In the genomic region with DNA sequence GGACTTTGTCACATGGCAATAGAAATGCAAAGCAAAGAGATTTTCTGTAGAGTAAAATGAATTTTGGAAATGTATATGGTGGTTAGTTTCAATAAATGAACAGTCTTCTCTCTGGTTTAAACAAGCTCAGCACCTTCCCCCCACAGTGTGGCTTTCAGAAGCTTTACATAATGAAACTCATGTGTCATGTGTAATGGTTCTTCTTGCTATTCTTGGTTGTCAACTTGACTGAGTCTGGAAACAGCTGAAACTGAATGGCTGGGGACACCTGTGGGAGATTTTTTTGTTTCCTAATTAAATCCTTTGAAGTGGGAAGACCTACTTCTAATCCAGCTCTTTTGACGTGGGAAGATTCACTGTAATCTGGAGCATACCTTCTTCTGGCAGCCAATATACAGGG, we compare ENCODE assay signal across 22 mouse cellular contexts.
DNase-seq lines count a peak whose midpoint lies in the region; ATAC-seq and TF ChIP-seq lines count a peak whose summit lies in the region.
"Had no signal": no experiment of that assay in that cellular context is flagged by ENCODE, and none has a peak within 500 bp of the region (broad histone marks: within the 10 kb centered on the region; RNA-seq: fewer than 3 reads in every experiment).

No protein-coding gene starts in this region.

- no peaks in the 10 kb centered on the region for H3K79me2 ChIP-seq in CH12.LX (replicated peaks; ENCODE audit: control insufficient read depth, extremely low read depth, insufficient read depth, poor library complexity, severe bottlenecking)

- dilution Hi-C loops in CH12.LX (cut with MboI; ENCODE audit: extremely low pct_ligation_motif_present, extremely low pct_unique_long_range_greater_than_20kb, low sequenced_read_pairs), result no loop called here

- WGBS in lung, adult 2 months, result 54% methylated on average over 1 of the region's 1 CpGs
- WGBS in kidney, embryonic 14.5 days, result 73% methylated on average over 1 of the region's 1 CpGs

- no peaks in the 10 kb centered on the region for H3K9me3 ChIP-seq in CH12.LX (replicated peaks; ENCODE audit: low read length)
- H3K9me3 ChIP-seq in kidney, embryonic 14.5 days (ENCODE audit: control insufficient read depth, low read length), result no peaks in the 10 kb centered on the region
- H3K9me3 ChIP-seq: G1E had no signal

- H3K27ac ChIP-seq in CH12.LX (ENCODE audit: insufficient read depth, low read depth), result no peak overlapping the region
- H3K27ac ChIP-seq in kidney, embryonic 14.5 days (ENCODE audit: low read depth, low read length), result no peak overlapping the region

- H3K9ac ChIP-seq in CH12.LX (ENCODE audit: insufficient read depth, low read depth), result no peak overlapping the region
- H3K9ac ChIP-seq in kidney, embryonic 14.5 days (ENCODE audit: low read depth, low read length), result no peak overlapping the region

- no peaks in the 10 kb centered on the region for H3K36me3 ChIP-seq in CH12.LX (replicated peaks in 1 of 2; ENCODE audit: control insufficient read depth in 1 of 2, insufficient read depth in 1 of 2, low read length in 1 of 2)
- H3K36me3 ChIP-seq in kidney, embryonic 14.5 days (ENCODE audit: control insufficient read depth, insufficient read depth, low read length), result no peaks in the 10 kb centered on the region
- H3K36me3 ChIP-seq: G1E had no signal

- no peak for TF ChIP-seq CTCF in CH12.LX (conservative IDR thresholded peaks at IDR 0.05 in 1 of 2, IDR thresholded peaks at IDR 0.05 in 1 of 2; ENCODE audit: low read depth in 2 of 2, low read length in 2 of 2)
- TF ChIP-seq CTCF in lung, adult 2 months (IDR thresholded peaks at IDR 0.05; ENCODE audit: insufficient read depth, low read length), result no peak

- peak overlapping the region; percentile 29; the same call in 1 of the 2 replicates for H3K4me2 ChIP-seq in CH12.LX (ENCODE audit: insufficient read depth, low read depth, poor library complexity, severe bottlenecking)
- H3K4me2 ChIP-seq in kidney, embryonic 14.5 days (replicated peaks; ENCODE audit: low read depth, low read length), result no peak overlapping the region

- TF ChIP-seq POLR2A in CH12.LX (IDR thresholded peaks at IDR 0.05; ENCODE audit: low read depth, low read length), result no peak
- no peak for TF ChIP-seq POLR2A in lung, adult 2 months (IDR thresholded peaks at IDR 0.05; ENCODE audit: borderline replicate concordance, extremely low read depth, low read depth, low read length)

- in situ Hi-C loops in CH12.LX (cut with MboI; ENCODE audit: low pct_ligation_motif_present, low pct_unique_long_range_greater_than_20kb, low sequenced_read_pairs), result no loop called here

- ATAC-seq in frontal cortex, adult (ENCODE audit: low TSS enrichment), result peak; percentile 76
- ATAC-seq in kidney, embryonic 14.5 days (ENCODE audit: low FRiP score, low TSS enrichment), result no peak
- ATAC-seq: activated CD4-positive, CD25-positive, alpha-beta regulatory T cell, adult 4 months; CD4-positive, CD25-positive, alpha-beta regulatory T cell, adult 4 months; Patski had no signal

- peaks cover 0 to 39% of the 10 kb centered on the region in 2 experiments; a peak in 2 of 4 replicates for H3K4me1 ChIP-seq in CH12.LX (ENCODE audit: control insufficient read depth in 1 of 2, insufficient read depth in 2 of 2)
- no peaks in the 10 kb centered on the region for H3K4me1 ChIP-seq in lung, adult 2 months (ENCODE audit: control insufficient read depth, insufficient read depth, low read length)
- H3K4me1 ChIP-seq in kidney, embryonic 14.5 days (ENCODE audit: control insufficient read depth, insufficient read depth, low read length), result no peaks in the 10 kb centered on the region

- peak; percentile 82 for TF ChIP-seq EP300 in CH12.LX (IDR thresholded peaks at IDR 0.05; ENCODE audit: low read length)

- H3K4me3 ChIP-seq in CH12.LX (replicated peaks in 1 of 3; ENCODE audit: low read depth in 2 of 3, low read length in 2 of 3, poor library complexity in 1 of 3), result no peak overlapping the region
- no peak overlapping the region for H3K4me3 ChIP-seq in lung, adult 2 months (replicated peaks; ENCODE audit: extremely low read depth, low read depth, low read length)
- no peak overlapping the region for H3K4me3 ChIP-seq in kidney, embryonic 14.5 days (ENCODE audit: low read length)

- no peaks in the 10 kb centered on the region for H3K27me3 ChIP-seq in CH12.LX (replicated peaks)
- H3K27me3 ChIP-seq in kidney, embryonic 14.5 days (ENCODE audit: control insufficient read depth, insufficient read depth, low read length), result no peaks in the 10 kb centered on the region

- DNase-seq in frontal cortex, postnatal 14 days (ENCODE audit: low spot score in 2 of 2), result no peak
- peak; percentile 45 for DNase-seq in CH12.LX (ENCODE audit: extremely low read depth)
- DNase-seq in brain, adult 2 months (ENCODE audit: low read depth, low spot score), result peak; percentile 46
- no peak for DNase-seq in lung, adult 2 months
- DNase-seq: adrenal gland, adult 2 months; adrenal gland, adult 8-10 months; adrenal gland, postnatal 10 days; adrenal gland, postnatal 14 days; adrenal gland, postnatal 25 days; adrenal gland, postnatal 36 days; B cell, adult 2 months; cerebellum, adult 11 months; cerebellum, adult 11-12 months; cerebellum, adult 18-20 months; cerebellum, adult 2 months; cerebellum, adult 8-10 months had no signal

- TF ChIP-seq RAD21 in CH12.LX (IDR thresholded peaks at IDR 0.05; ENCODE audit: low read depth, low read length), result peak; percentile 2

TF ChIP-seq in CH12.LX, 34 proteins besides CTCF, POLR2A, EP300 and RAD21:
- TF ChIP-seq MAZ (IDR thresholded peaks at IDR 0.05; ENCODE audit: low read depth, low read length) (no peak), IRF4 (IDR thresholded peaks at IDR 0.05; ENCODE audit: low read depth, low read length) (peak; percentile 70; the same call in 1 of the 2 replicates), E2F4 (IDR thresholded peaks at IDR 0.05; ENCODE audit: insufficient replicate concordance, low read depth, low read length) (no peak), ELF1 (IDR thresholded peaks at IDR 0.05; ENCODE audit: low read depth, low read length) (no peak), MAX (IDR thresholded peaks at IDR 0.05; ENCODE audit: low read length) (0 out of 2 replicates have a peak, but pooled peaks have one; percentile 25), NRF1 (IDR thresholded peaks at IDR 0.05; ENCODE audit: low read depth, low read length) (no peak), ZKSCAN1 (IDR thresholded peaks at IDR 0.05; ENCODE audit: borderline replicate concordance, low read depth, low read length) (no peak), USF2 (conservative IDR thresholded peaks at IDR 0.05; ENCODE audit: low read depth, low read length) (no peak), BHLHE40 (IDR thresholded peaks at IDR 0.05; ENCODE audit: low read depth, low read length) (peak; percentile 85), SMC3 (IDR thresholded peaks at IDR 0.05; ENCODE audit: low read depth, low read length) (no peak), CHD2 (IDR thresholded peaks at IDR 0.05; ENCODE audit: low read length) (peak; percentile 62; the same call in 1 of the 2 replicates), MEF2A (IDR thresholded peaks at IDR 0.05; ENCODE audit: borderline replicate concordance, low read depth, low read length) (peak; percentile 85), PAX5 (IDR thresholded peaks at IDR 0.05; ENCODE audit: low read length) (no peak), CHD1 (IDR thresholded peaks at IDR 0.05; ENCODE audit: low read depth, low read length) (no peak), MAFK (IDR thresholded peaks at IDR 0.05; ENCODE audit: insufficient replicate concordance, low read length) (peak; percentile 69; the same call in 1 of the 2 replicates), ETS1 (conservative IDR thresholded peaks at IDR 0.05; ENCODE audit: low read depth, low read length) (peak; percentile 83), MYC (IDR thresholded peaks at IDR 0.05; ENCODE audit: low read depth, low read length) (peak; percentile 49; the same call in 1 of the 2 replicates), SIN3A (IDR thresholded peaks at IDR 0.05; ENCODE audit: low read length) (peak; percentile 30; the same call in 1 of the 2 replicates), JUND (conservative IDR thresholded peaks at IDR 0.05; ENCODE audit: low read depth, low read length) (0 out of 2 replicates have a peak, but pooled peaks have one; percentile 37), TCF12 (IDR thresholded peaks at IDR 0.05; ENCODE audit: low read depth, low read length) (peak; percentile 61), ZNF384 (IDR thresholded peaks at IDR 0.05; ENCODE audit: low read depth, low read length) (peak; percentile 64), POLR2AphosphoS2 (IDR thresholded peaks at IDR 0.05; ENCODE audit: low read depth, low read length) (no peak)
TF ChIP-seq in CH12.LX: peak in this region for 12.

Comparison
In these comparisons a context has a peak if more than half of its experiments do, and no peak if none do; other contexts are left out.
1. DNase-seq: peak in CH12.LX (single experiment) and brain, adult 2 months (single experiment); none in frontal cortex, postnatal 14 days (0 of 2) and lung, adult 2 months (single experiment).